Mouse (Mus musculus) CD4-positive, CD25-positive, alpha-beta regulatory T cell, adult 2 months (primary cell): ENCODE measurements around the gene Gp9.

Source experiments
- DNase-seq: peaks from one replicate; pipeline ENCODE4 v3.0.0-alpha.2; 2012; ENCODE audit warnings: low read depth, low spot score

The Gp9 gene

DNA sequence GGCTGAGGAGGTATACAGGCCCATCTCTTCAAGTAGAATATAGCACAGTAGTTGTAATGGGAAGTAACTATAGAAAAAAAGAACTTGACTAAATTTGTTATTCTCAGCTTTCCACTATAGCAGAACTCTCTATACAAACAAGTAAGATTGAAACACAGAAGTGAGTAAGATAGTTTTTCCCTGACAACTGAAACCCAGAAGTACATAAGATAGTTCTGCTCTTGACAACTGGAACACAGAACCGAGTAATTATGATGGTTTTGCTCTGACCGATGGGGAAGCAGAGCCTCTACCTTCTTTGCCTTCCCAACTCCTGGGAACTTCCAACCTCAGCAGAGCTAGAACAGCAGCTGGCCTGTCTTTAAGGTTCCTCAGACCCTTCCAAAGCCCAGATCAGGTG, 31.3 kb downstream of the Gp9 start:
- DNase-seq: no peak

DNA sequence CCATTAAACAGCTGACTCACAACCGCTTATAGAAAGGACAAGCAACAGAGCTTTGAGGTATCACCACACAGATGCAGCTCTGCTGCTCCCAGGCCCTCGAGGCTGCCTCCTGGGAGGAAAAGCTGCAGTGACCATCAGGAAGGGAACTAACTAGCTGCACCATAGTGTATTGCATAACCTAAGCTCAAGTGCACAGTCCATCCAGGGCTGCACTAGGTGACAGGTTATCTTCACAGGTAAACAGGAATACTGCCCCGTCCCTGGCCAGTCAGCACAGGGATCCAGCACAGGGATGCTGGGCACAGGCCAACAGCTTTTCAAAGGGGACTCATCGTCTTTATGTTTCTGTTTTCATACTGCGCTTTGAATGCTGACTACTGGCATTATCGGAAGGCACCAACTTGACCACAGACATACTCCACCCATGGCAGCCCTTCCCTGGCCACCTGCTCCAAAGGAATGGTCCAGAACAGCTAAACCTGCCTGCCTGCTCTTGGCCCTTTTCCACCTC, 31.8 kb downstream of the Gp9 start:
- no peak for DNase-seq

DNA sequence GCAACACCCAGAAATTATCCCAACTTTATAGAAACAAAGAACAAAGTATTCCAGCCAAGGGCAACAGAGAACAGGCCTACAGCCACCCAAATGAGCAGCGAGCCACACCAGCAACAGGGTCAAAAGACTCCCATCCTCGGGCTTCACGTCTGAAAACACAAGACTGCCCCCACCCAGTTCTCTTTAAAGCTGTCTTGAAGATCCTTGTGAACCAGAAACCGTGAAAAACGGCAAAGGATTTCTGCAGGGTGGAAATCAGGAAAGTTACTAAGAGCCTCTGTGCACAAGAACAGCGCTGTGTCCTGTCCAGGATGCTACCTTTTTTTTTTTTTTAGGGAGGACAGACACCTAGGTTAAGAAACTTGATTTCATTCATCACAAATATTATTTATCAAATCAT, 32.4 kb downstream of the Gp9 start:
- DNase-seq: no peak

DNA sequence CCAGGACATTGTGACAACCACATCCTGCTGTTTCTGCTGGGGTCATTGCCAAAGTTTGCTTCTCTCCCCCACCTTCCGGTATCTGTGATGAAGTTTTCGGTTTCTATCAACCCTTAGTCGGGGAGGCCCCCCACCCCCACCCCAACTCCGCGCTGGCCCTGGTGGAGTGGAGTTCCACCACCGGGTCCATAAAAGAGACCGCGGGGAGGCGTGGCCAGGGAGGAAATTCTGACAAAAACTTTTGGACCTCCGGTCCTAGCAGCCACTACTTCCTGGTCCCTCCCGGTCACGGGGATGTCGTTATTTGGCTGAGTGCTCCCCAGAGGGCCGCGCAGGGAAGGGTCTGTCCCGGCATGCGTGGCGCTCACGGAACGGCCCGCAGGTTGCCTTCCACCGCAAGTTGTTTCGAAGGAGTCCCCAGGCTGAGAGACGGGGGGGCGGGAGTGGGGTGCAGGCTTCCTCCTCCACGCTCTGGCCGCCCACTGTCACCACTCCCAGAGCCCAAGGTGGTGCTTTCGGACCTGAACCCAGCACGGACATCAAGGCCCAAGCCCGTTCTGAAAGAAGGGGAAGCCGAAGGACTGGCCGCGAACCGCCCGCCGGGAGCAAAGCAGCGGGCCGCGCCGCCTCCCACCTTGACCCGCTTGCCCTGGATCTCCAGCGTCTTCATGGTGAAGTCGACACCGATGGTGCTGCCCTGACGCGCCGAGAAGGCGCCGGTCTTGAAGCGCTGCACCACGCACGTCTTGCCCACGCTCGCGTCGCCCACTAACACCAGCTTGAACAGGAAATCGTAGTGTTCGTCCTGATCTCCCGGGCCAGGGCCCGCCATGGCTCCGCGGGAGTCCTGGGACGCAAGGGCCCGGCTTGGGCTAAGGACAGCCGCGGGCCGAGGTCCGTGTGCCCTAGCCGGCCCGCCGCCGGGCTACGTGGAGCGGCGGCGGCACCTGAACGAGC, 33.1 kb downstream of the Gp9 start:
- peak; percentile 83 for DNase-seq

DNA sequence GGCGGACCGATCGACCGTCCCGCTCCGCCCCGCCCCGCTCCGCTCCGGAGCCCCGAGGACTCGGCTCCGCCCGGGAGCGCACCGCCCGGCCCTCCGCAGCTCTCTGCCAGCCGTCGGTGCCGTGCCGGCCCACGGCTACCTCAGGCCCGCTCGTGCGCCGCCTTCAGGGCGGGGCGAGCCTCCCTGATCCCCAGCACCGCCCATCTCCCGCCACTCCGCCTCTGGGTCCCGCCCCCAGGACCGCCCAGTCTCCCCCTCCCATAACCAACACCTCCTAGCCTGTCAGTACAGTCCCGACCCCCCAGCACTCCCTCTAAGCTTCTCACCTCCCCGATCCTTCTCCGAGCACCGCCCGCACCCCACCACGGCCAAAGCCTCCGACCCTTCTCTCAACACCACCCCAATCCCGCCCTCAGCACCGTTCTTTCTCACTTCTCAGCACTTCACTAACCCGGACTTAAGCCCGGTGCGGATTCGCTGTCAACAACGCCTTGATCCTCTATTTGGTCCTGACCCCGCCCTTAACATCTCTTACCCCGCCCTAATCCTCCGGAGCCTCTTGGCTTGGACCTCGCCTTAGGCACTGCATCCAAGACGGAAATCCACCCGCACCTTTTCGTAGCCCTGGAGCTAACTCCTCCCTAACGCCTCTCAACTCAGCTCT, 33.9 kb downstream of the Gp9 start, which contains the start of gene Rab43:
TSS of gene Rab43 (minus strand) at position 490 of the 664 bp plus-strand sequence.
- DNase-seq: peak; percentile 94

DNA sequence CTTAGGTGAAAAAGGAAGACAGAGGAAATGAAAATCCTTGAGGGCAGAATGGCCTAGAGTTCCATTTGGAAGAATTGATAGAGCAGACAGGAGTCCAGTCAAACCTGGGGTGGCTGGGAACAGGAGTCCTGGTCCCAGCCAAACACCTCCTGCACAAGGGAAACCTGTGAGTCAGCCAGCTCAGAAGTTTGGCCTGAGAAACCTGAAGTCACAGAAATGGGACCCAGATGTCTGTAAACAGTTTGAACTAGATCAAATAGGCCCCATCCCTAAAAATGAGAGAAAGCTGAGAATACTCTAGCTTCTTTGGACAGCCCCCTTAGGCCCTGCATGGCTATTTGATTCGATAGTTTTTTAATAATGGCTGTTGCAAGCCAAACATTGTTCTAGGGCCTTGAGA, 34.8 kb downstream of the Gp9 start:
- no peak for DNase-seq

DNA sequence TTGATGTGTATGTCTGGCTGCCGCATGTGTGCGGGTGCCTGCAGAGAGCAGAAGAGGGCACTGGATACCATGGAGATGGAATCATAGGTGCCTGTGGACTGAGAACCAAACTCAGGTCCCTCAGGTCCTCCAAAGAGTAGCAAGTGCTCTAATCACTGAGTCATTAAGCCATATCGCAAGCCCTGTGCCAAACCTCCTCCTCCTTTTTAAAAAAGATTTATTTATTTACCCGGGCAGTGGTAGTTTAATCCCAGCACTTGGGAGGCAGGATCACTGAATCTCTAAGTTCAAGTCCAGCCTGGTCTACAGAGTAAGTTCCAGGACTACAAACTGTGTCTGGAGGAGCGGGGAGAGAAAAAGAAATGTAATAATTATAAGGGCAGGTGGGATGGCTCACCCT, 36.6 kb downstream of the Gp9 start:
- no peak for DNase-seq

DNA sequence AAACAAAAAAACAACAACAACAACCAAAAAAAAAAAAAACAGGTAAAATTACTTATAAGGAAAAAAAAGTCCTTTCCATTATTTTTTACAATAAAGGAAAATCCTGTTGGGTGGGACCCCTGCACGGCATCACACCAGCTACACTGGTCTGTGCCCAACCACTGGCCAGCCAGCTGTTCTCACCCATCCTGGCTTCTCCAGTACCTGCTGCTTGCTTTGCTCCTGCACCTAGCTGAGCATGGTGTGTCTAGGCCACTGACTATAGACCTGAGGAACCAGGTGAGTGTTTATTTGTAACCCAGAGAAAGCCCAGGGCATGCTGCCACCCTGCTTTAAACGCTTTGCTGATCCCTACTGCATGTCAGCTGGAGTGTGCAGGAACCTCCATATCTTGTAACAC, 42.5 kb downstream of the Gp9 start:
- DNase-seq: no peak
